Mouse (Mus musculus) ES-E14 (cell line): ENCODE data around the gene Olfr1275. TPM values are rescaled to one million over a fixed set of nuclear protein-coding genes. Genes with fewer than 3 reads are reported as not detected.

ENCODE experiments used
- DNase-seq: peaks from one replicate; pipeline ENCODE4 v3.0.0-alpha.2; 2013; ENCODE audit warnings: low read depth, low spot score
- H3K27ac ChIP-seq: 2 replicates; pipeline ENCODE4 v1.5.1; 2012; ENCODE audit warnings: low read depth, mild to moderate bottlenecking, low read length, moderate library complexity, mixed read lengths; ENCODE audit not compliant: poor library complexity, insufficient read depth, severe bottlenecking
- H3K36me3 ChIP-seq: 2 replicates; pipeline ENCODE4 v1.6.1; 2012; ENCODE audit warnings: mild to moderate bottlenecking, low read length, moderate library complexity, mixed read lengths; ENCODE audit not compliant: control insufficient read depth, poor library complexity, insufficient read depth, severe bottlenecking
- H3K4me1 ChIP-seq, 2 experiments: fragments of 150-350 bp in 1 of 2; sonication (generic) in 1 of 2; 2 replicates each; pipeline ENCODE4 v1.6.1; 2012; ENCODE audit warnings: low read length in 2 of 2, mild to moderate bottlenecking in 1 of 2, mixed read lengths in 1 of 2; ENCODE audit not compliant: control insufficient read depth in 2 of 2, insufficient read depth in 2 of 2, poor library complexity in 1 of 2
- H3K4me3 ChIP-seq, 2 experiments: fragments of 150-350 bp in 1 of 2; sonication (generic) in 1 of 2; 2 replicates each; pipeline ENCODE4 v1.5.1; 2012; ENCODE audit warnings: low read length in 2 of 2, low read depth in 1 of 2, mild to moderate bottlenecking in 1 of 2, mixed read lengths in 1 of 2; ENCODE audit not compliant: insufficient read depth in 1 of 2, poor library complexity in 1 of 2, severe bottlenecking in 1 of 2
- H3K9ac ChIP-seq: 2 replicates; pipeline ENCODE4 v1.6.1; 2012; ENCODE audit warnings: low read depth, mild to moderate bottlenecking, low read length, mixed read lengths; ENCODE audit not compliant: poor library complexity, insufficient read depth, severe bottlenecking
- H3K9me3 ChIP-seq: fragments of 150-350 bp; sonication (generic); 2 replicates; pipeline ENCODE4 v1.6.1; 2012; ENCODE audit warnings: low read depth, mild to moderate bottlenecking, low read length; ENCODE audit not compliant: control insufficient read depth, insufficient read depth
- CHD2 ChIP-seq: IDR thresholded peaks from 2 replicates; pipeline ENCODE4 v1.6.1; 2014; ENCODE audit warnings: mild to moderate bottlenecking, low read depth, low read length, inconsistent platforms
- HCFC1 ChIP-seq: IDR thresholded peaks from 2 replicates; pipeline ENCODE4 v1.6.1; 2012; ENCODE audit warnings: low read length, inconsistent platforms, borderline replicate concordance; ENCODE audit not compliant: insufficient read depth
- MAFK ChIP-seq: IDR thresholded peaks from 2 replicates; pipeline ENCODE4 v1.6.1; 2014; ENCODE audit warnings: mild to moderate bottlenecking, low read depth, low read length, inconsistent platforms; ENCODE audit not compliant: insufficient read depth
- ZC3H11A ChIP-seq: IDR thresholded peaks from 2 replicates; pipeline ENCODE4 v1.6.1; 2012; ENCODE audit warnings: low read depth, mild to moderate bottlenecking, inconsistent platforms, low read length, borderline replicate concordance
- ZNF384 ChIP-seq: IDR thresholded peaks from 2 replicates; pipeline ENCODE4 v1.6.1; 2012; ENCODE audit warnings: low read depth, low read length, inconsistent platforms
- in situ Hi-C, 2 experiments: fragments of 600-800 bp; cut with MboI; formaldehyde crosslinking; loops; one replicate each; pipeline ENCODE4 v1.15.1; 2025; ENCODE audit warnings: low sequenced_read_pairs in 2 of 2, inconsistent platforms in 1 of 2; ENCODE audit not compliant: unreplicated experiment in 2 of 2
- total RNA-seq: library from RNA; depleted of rRNA; stranded (reverse); fragments of 300-350 nt; gene quantifications from 2 replicates; pipeline ENCODE4 v1.2.3, GENCODE M21; 2012; rRNA removed

The Olfr1275 gene
- total RNA-seq, result not detected in 2 replicates

DNA sequence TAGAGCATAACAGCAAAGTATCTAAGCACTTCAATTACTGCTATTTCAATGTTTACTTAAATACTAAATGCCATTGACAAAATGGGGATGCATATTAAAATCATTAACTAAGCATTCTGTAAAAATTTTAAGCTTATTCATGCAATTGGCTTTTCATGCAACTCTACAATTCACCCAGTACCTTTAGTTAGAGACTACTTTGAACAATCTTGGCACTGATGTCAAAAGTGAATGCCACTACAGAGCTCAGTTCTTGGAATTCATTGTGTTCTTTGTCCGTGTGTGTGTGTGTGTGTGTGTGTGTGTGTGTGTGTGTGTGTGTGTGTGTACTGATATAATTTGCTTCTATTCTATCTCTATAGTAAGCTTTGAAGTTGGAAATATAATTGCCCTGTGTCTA is at the start of gene Olfr1275:
Olfr1275 (minus strand) TSS at position 101 of the 400 bp plus-strand sequence.
- no peak within 1 kb of the TSS for H3K27ac ChIP-seq
- H3K9ac ChIP-seq, result no peak within 1 kb of the TSS
- in situ Hi-C loops, result no loop called here
- H3K9me3 ChIP-seq, result no peaks in the 10 kb centered on the region
- no peaks in the 10 kb centered on the region for H3K4me1 ChIP-seq
- H3K36me3 ChIP-seq, result no peaks in the 10 kb centered on the region
- no peak for TF ChIP-seq CHD2
- TF ChIP-seq ZNF384, result no peak
- no peak for TF ChIP-seq ZC3H11A
- TF ChIP-seq MAFK, result no peak
- TF ChIP-seq HCFC1, result no peak
- DNase-seq, result no peak
- no peak within 1 kb of the TSS for H3K4me3 ChIP-seq

DNA sequence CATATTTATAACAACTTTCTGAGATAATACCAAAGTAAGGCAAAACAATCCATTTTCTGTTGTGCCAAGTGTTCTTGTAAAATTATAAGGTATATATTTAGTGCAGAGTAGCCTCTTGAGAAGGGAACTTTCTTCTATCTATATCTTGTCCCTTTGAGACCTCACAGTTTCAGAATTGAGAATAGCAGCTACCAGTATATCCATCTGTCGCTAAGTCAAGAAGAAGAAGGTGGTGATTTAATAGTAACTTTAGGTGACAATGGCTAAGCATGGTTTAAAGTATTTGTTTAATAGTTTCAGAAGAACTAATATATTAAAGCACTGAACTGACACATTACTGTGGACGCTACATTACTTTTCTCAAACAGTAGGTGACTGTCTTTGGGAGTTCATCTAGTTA is 38.9 kb upstream of the Olfr1275 start, which contains the start of gene Olfr1277:
Olfr1277 (minus strand) TSS at position 101 of the 400 bp plus-strand sequence.
- DNase-seq, result no peak
- Histone ChIP-seq H3K9ac (no peak within 1 kb of the TSS), H3K9me3 (no peaks in the 10 kb centered on the region), H3K36me3 (no peaks in the 10 kb centered on the region), H3K27ac (no peak within 1 kb of the TSS), H3K4me3 (no peak within 1 kb of the TSS), H3K4me1 (no peaks in the 10 kb centered on the region)
- TF ChIP-seq HCFC1 (no peak), ZNF384 (no peak), CHD2 (no peak), ZC3H11A (no peak), MAFK (no peak)
- in situ Hi-C loops, result no loop called here

- Histone ChIP-seq H3K9me3 (no peaks in the 10 kb centered on the region), H3K27ac (no peak within 1 kb of the TSS), H3K9ac (no peak within 1 kb of the TSS), H3K4me1 (no peaks in the 10 kb centered on the region), H3K36me3 (no peaks in the 10 kb centered on the region), H3K4me3 (no peak within 1 kb of the TSS)
- DNase-seq, result no peak
- in situ Hi-C loops, result no loop called here
- no peak for TF ChIP-seq MAFK
- no peak for TF ChIP-seq HCFC1
Measured at GRCm38 (mm10) chr2:111254216-111254615, 19.1 kb upstream of the Olfr1275 start, which contains the start of gene Olfr1276. Gene Olfr1276, plus strand, starts transcription at chr2:111254516.

GRCm38 (mm10) chr2:111229502-111229901 is 5.6 kb downstream of the Olfr1275 start, which contains the start of gene 4930430A15Rik:
Gene 4930430A15Rik, minus strand, starts transcription at chr2:111229602.
- no peak for DNase-seq
- Histone ChIP-seq H3K36me3 (no peaks in the 10 kb centered on the region), H3K4me1 (no peaks in the 10 kb centered on the region), H3K9me3 (no peaks in the 10 kb centered on the region), H3K27ac (no peak within 1 kb of the TSS), H3K4me3 (no peak within 1 kb of the TSS), H3K9ac (no peak within 1 kb of the TSS)
- TF ChIP-seq HCFC1 (no peak), CHD2 (no peak), MAFK (no peak), ZNF384 (no peak), ZC3H11A (no peak)
- in situ Hi-C loops, result no loop called here

- DNase-seq, result no peak
- Histone ChIP-seq H3K9ac (no peak overlapping the region), H3K36me3 (no peaks in the 10 kb centered on the region), H3K4me3 (no peak overlapping the region), H3K27ac (no peak overlapping the region), H3K4me1 (no peaks in the 10 kb centered on the region), H3K9me3 (no peaks in the 10 kb centered on the region)
- in situ Hi-C loops, result no loop called here
- TF ChIP-seq ZC3H11A, result no peak
- TF ChIP-seq ZNF384, result no peak
- no peak for TF ChIP-seq HCFC1
- TF ChIP-seq CHD2, result no peak
- no peak for TF ChIP-seq MAFK
Measured at GRCm38 (mm10) chr2:111182068-111182467, 53.0 kb downstream of the Olfr1275 start.

Other genes with a start within 250 kb of the Olfr1275 start
- not detected in 2 replicates for gene Gm13941, start 129.3 kb downstream of the Olfr1275 start, total RNA-seq
- not detected in 2 replicates for gene Gm15130, start 82.3 kb downstream of the Olfr1275 start, total RNA-seq
- gene 4930430A15Rik, start 5.7 kb downstream of the Olfr1275 start, total RNA-seq, result not detected in 2 replicates
- not detected in 2 replicates for gene Olfr1276, start 19.2 kb upstream of the Olfr1275 start, total RNA-seq
- gene Olfr1277, start 38.8 kb upstream of the Olfr1275 start, total RNA-seq, result 0.09 and 0.32 TPM in 2 replicates
- not detected in 2 replicates for gene Olfr1278, start 54.9 kb upstream of the Olfr1275 start, total RNA-seq
- not detected in 2 replicates for gene Olfr1279, start 65.3 kb upstream of the Olfr1275 start, total RNA-seq
- not detected in 2 replicates for gene Olfr1280, start 78.7 kb upstream of the Olfr1275 start, total RNA-seq
- not detected in 2 replicates for gene Olfr1281, start 91.2 kb upstream of the Olfr1275 start, total RNA-seq
- not detected in 2 replicates for gene Olfr1282, start 100.8 kb upstream of the Olfr1275 start, total RNA-seq
- not detected in 2 replicates for gene Olfr1283, start 131.5 kb upstream of the Olfr1275 start, total RNA-seq
- gene Olfr1284, start 140.2 kb upstream of the Olfr1275 start, total RNA-seq, result not detected in 2 replicates
- gene Olfr1286, start 187.8 kb upstream of the Olfr1275 start, total RNA-seq, result not detected in 2 replicates
- not detected in 2 replicates for gene Olfr1287, start 213.9 kb upstream of the Olfr1275 start, total RNA-seq
- gene Olfr1288, start 238.8 kb upstream of the Olfr1275 start, total RNA-seq, result not detected in 2 replicates
- not detected in 2 replicates for gene Olfr1289, start 245.5 kb upstream of the Olfr1275 start, total RNA-seq